Mouse (Mus musculus) heart, embryonic 11.5 days (tissue): Measurements from ENCODE around the gene Nfkb1. TPM values are rescaled to one million over a fixed set of nuclear protein-coding genes. Genes with fewer than 3 reads are reported as not detected.

Experiments
- ATAC-seq: fragments of 200-750 bp; cut with Nextera tagmentation; replicated peaks from 2 replicates; pipeline ENCODE4 v1.8.0; 2017; ENCODE audit warnings: moderate library complexity; ENCODE audit not compliant: insufficient number of reproducible peaks, low FRiP score, low TSS enrichment
- H3K27ac ChIP-seq: fragments of 300-500 bp; sonication (generic); 2 replicates; pipeline ENCODE4 v1.5.1; 2014; ENCODE audit warnings: mild to moderate bottlenecking, low read depth, low read length
- H3K27me3 ChIP-seq: fragments of 300-500 bp; sonication (generic); 2 replicates; pipeline ENCODE4 v1.6.1; 2014; ENCODE audit warnings: mild to moderate bottlenecking, low read length, mixed read lengths; ENCODE audit not compliant: control insufficient read depth, insufficient read depth
- H3K36me3 ChIP-seq: fragments of 300-500 bp; sonication (generic); 2 replicates; pipeline ENCODE4 v1.6.1; 2014; ENCODE audit warnings: mild to moderate bottlenecking, low read length, moderate library complexity, mixed read lengths; ENCODE audit not compliant: control insufficient read depth, insufficient read depth
- H3K4me1 ChIP-seq: fragments of 300-500 bp; sonication (generic); 2 replicates; pipeline ENCODE4 v1.6.1; 2014; ENCODE audit warnings: low read length; ENCODE audit not compliant: control insufficient read depth, insufficient read depth
- H3K4me2 ChIP-seq: fragments of 300-500 bp; sonication (generic); 2 replicates; pipeline ENCODE4 v1.6.1; 2014; ENCODE audit warnings: mild to moderate bottlenecking, moderate library complexity
- H3K4me3 ChIP-seq: fragments of 300-500 bp; sonication (generic); 2 replicates; pipeline ENCODE4 v1.5.1; 2014; ENCODE audit warnings: low read depth, low read length
- H3K9ac ChIP-seq: fragments of 300-500 bp; sonication (generic); 2 replicates; pipeline ENCODE4 v1.6.1; 2014; ENCODE audit warnings: mild to moderate bottlenecking, low read depth, low read length, moderate library complexity
- H3K9me3 ChIP-seq: fragments of 300-500 bp; sonication (generic); replicated peaks from 2 replicates; pipeline ENCODE4 v1.6.1; 2016; ENCODE audit warnings: low read length; ENCODE audit not compliant: control insufficient read depth
- WGBS: fragments of 180-500 bp; shearing (Covaris S2); extraction: QIAGEN DNeasy Blood & Tissue Kit; methylation state at CpG from one replicate; pipeline ENCODE4 v1.1.7; 2014; ENCODE audit not compliant: insufficient replicate concordance; 5-methylcytosine and 5-hydroxymethylcytosine counted together
- polyA plus RNA-seq: library from polyadenylated mRNA; unstranded; fragments of >200 nt; fragmentation: Nextera tagmentation; extraction: Ambion mirVana; gene quantifications from 2 replicates; pipeline ENCODE4 v1.2.1, GENCODE M21; 2014

Nfkb1 gene
- polyA plus RNA-seq, 1 experiment from 2014 or later: 17.8 TPM

- Histone ChIP-seq H3K4me2 (no peak overlapping the region), H3K27me3 (no peaks in the 10 kb centered on the region), H3K4me1 (peaks cover 32% of the 10 kb centered on the region), H3K4me3 (no peak overlapping the region), H3K9ac (no peak overlapping the region), H3K36me3 (peaks cover 10% of the 10 kb centered on the region; the same call in 1 of the 2 replicates), H3K27ac (no peak overlapping the region), H3K9me3 (no peaks in the 10 kb centered on the region)
- WGBS: 60% methylated on average over 4 of the region's 4 CpGs
- no peak for ATAC-seq
These were observed 20.5 kb downstream of the Nfkb1 start for GRCm38 (mm10) chr3:135670869-135671268.

GRCm38 (mm10) chr3:135667084-135667483 is 24.3 kb downstream of the Nfkb1 start:
- Histone ChIP-seq H3K4me2 (no peak overlapping the region), H3K27me3 (no peaks in the 10 kb centered on the region), H3K4me1 (peaks cover 6% of the 10 kb centered on the region; the same call in 1 of the 2 replicates), H3K27ac (no peak overlapping the region), H3K4me3 (no peak overlapping the region), H3K36me3 (peaks cover 13% of the 10 kb centered on the region; the same call in 1 of the 2 replicates), H3K9ac (no peak overlapping the region), H3K9me3 (no peaks in the 10 kb centered on the region)
- 82% methylated on average over 3 of the region's 3 CpGs for WGBS
- ATAC-seq: no peak

GRCm38 (mm10) chr3:135665777-135666259 is 25.5 kb downstream of the Nfkb1 start:
- no peak overlapping the region for H3K4me2 ChIP-seq
- peaks cover 2% of the 10 kb centered on the region for H3K4me1 ChIP-seq
- 87% methylated on average over 6 of the region's 6 CpGs for WGBS
- no peak overlapping the region for H3K9ac ChIP-seq
- H3K4me3 ChIP-seq: no peak overlapping the region
- H3K36me3 ChIP-seq: peaks cover 15% of the 10 kb centered on the region; the same call in 1 of the 2 replicates
- no peak for ATAC-seq
- no peaks in the 10 kb centered on the region for H3K27me3 ChIP-seq
- H3K9me3 ChIP-seq: no peaks in the 10 kb centered on the region
- no peak overlapping the region for H3K27ac ChIP-seq

GRCm38 (mm10) chr3:135662139-135662864 is 29.0 kb downstream of the Nfkb1 start:
- Histone ChIP-seq H3K4me1 (no peaks in the 10 kb centered on the region; the same call in 1 of the 2 replicates), H3K9ac (no peak overlapping the region), H3K36me3 (peaks cover 16% of the 10 kb centered on the region), H3K27ac (no peak overlapping the region), H3K9me3 (no peaks in the 10 kb centered on the region), H3K4me2 (no peak overlapping the region), H3K4me3 (no peak overlapping the region), H3K27me3 (no peaks in the 10 kb centered on the region)
- ATAC-seq: no peak
- WGBS: 85% methylated on average over 15 of the region's 15 CpGs

- no peak overlapping the region for H3K4me3 ChIP-seq
- H3K27ac ChIP-seq: no peak overlapping the region
- H3K9ac ChIP-seq: no peak overlapping the region
- H3K9me3 ChIP-seq: no peaks in the 10 kb centered on the region
- peaks cover 14% of the 10 kb centered on the region for H3K36me3 ChIP-seq
- no peak overlapping the region for H3K4me2 ChIP-seq
- H3K27me3 ChIP-seq: no peaks in the 10 kb centered on the region
- 84% methylated on average over 9 of the region's 9 CpGs for WGBS
- no peak for ATAC-seq
- H3K4me1 ChIP-seq: no peaks in the 10 kb centered on the region; the same call in 1 of the 2 replicates
These were observed 29.6 kb downstream of the Nfkb1 start for GRCm38 (mm10) chr3:135661707-135662106.

GRCm38 (mm10) chr3:135658540-135659097 is 32.7 kb downstream of the Nfkb1 start:
- Histone ChIP-seq H3K4me1 (peaks cover 2% of the 10 kb centered on the region; the same call in 1 of the 2 replicates), H3K9me3 (no peaks in the 10 kb centered on the region), H3K27ac (no peak overlapping the region), H3K4me2 (no peak overlapping the region), H3K36me3 (peaks cover 5% of the 10 kb centered on the region), H3K4me3 (no peak overlapping the region), H3K27me3 (no peaks in the 10 kb centered on the region), H3K9ac (no peak overlapping the region)
- WGBS: 79% methylated on average over 7 of the region's 7 CpGs
- no peak for ATAC-seq

GRCm38 (mm10) chr3:135656156-135656555 is 35.2 kb downstream of the Nfkb1 start:
- no peak for ATAC-seq
- Histone ChIP-seq H3K4me2 (no peak overlapping the region), H3K4me1 (0 out of 2 replicates have a peak, but pooled peaks cover 2% of the 10 kb centered on the region), H3K9ac (no peak overlapping the region), H3K4me3 (no peak overlapping the region), H3K36me3 (peaks cover 7% of the 10 kb centered on the region), H3K9me3 (no peaks in the 10 kb centered on the region), H3K27ac (no peak overlapping the region), H3K27me3 (no peaks in the 10 kb centered on the region)
- 85% methylated on average over 4 of the region's 4 CpGs for WGBS

GRCm38 (mm10) chr3:135650773-135651555 is 40.4 kb downstream of the Nfkb1 start:
- H3K9me3 ChIP-seq: no peaks in the 10 kb centered on the region
- no peaks in the 10 kb centered on the region for H3K27me3 ChIP-seq
- no peak overlapping the region for H3K27ac ChIP-seq
- WGBS: 82% methylated on average over 15 of the region's 15 CpGs
- no peak overlapping the region for H3K4me2 ChIP-seq
- 0 out of 2 replicates have a peak, but pooled peaks cover 2% of the 10 kb centered on the region for H3K4me1 ChIP-seq
- ATAC-seq: no peak
- H3K9ac ChIP-seq: no peak overlapping the region
- no peak overlapping the region for H3K4me3 ChIP-seq
- peaks cover 6% of the 10 kb centered on the region; the same call in 1 of the 2 replicates for H3K36me3 ChIP-seq
